Mouse (Mus musculus): ENCODE data around the gene Nudt16l1.

GRCm38 (mm10) chr16:4939412-4939811 lies 851 bp downstream of the Nudt16l1 start:
- TF ChIP-seq CTCF (IDR thresholded peaks at IDR 0.05; ENCODE audit: low read depth): no peak
- no peak for TF ChIP-seq EP300 (IDR thresholded peaks at IDR 0.05; ENCODE audit: low read depth)
